Mouse (Mus musculus) liver, embryonic 14.5 days (tissue): ENCODE measurements around the gene Man2b1. TPM values are rescaled to one million over a fixed set of nuclear protein-coding genes. Genes with fewer than 3 reads are reported as not detected.

Experiments
- ATAC-seq: fragments of 200-750 bp; cut with Nextera tagmentation; 2 replicates; pipeline ENCODE4 v1.8.0; 2017; ENCODE audit warnings: moderate number of reproducible peaks, mild to moderate bottlenecking, moderate library complexity; ENCODE audit not compliant: insufficient read depth
- DNase-seq, 3 experiments: peaks; one replicate each; pipeline ENCODE4 v3.0.0-alpha.2; 2012 to 2013; ENCODE audit warnings: low read depth in 3 of 3, low spot score in 3 of 3
- H3K27ac ChIP-seq: fragments of 300-500 bp; sonication (generic); 2 replicates; pipeline ENCODE4 v1.5.1; 2014; ENCODE audit warnings: moderate library complexity, mild to moderate bottlenecking, control low read depth, inconsistent platforms
- H3K27me3 ChIP-seq: fragments of 300-500 bp; sonication (generic); 2 replicates; pipeline ENCODE4 v1.6.1; 2014; ENCODE audit warnings: mild to moderate bottlenecking, low read length, moderate library complexity; ENCODE audit not compliant: control insufficient read depth, insufficient read depth
- H3K36me3 ChIP-seq: fragments of 300-500 bp; sonication (generic); replicated peaks from 2 replicates; pipeline ENCODE4 v1.6.1; 2014; ENCODE audit warnings: low read depth; ENCODE audit not compliant: control insufficient read depth, insufficient read depth
- H3K4me1 ChIP-seq, 2 experiments: fragments of 200-500 bp in 1 of 2; fragments of 300-500 bp in 1 of 2; sonication (generic) in 1 of 2; replicated peaks; 2 replicates each; pipeline ENCODE4 v1.6.1; 2012 to 2014; ENCODE audit warnings: antibody characterized with exemption in 1 of 2, inconsistent platforms in 1 of 2, low read length in 1 of 2; ENCODE audit not compliant: control insufficient read depth in 2 of 2, insufficient read depth in 2 of 2
- H3K4me2 ChIP-seq: fragments of 300-500 bp; sonication (generic); 2 replicates; pipeline ENCODE4 v1.6.1; 2014; ENCODE audit warnings: low read depth, mild to moderate bottlenecking, control low read depth, moderate library complexity
- H3K4me3 ChIP-seq, 2 experiments: fragments of 200-500 bp in 1 of 2; fragments of 300-500 bp in 1 of 2; sonication (generic) in 1 of 2; 2 replicates each; pipeline ENCODE4 v1.5.1; 2012 to 2014; ENCODE audit warnings: low read depth in 2 of 2, low read length in 2 of 2, mild to moderate bottlenecking in 2 of 2, control low read depth in 1 of 2, inconsistent platforms in 1 of 2, moderate library complexity in 1 of 2; ENCODE audit not compliant: insufficient read depth in 1 of 2
- H3K9ac ChIP-seq: fragments of 300-500 bp; sonication (generic); replicated peaks from 2 replicates; pipeline ENCODE4 v1.6.1; 2014; ENCODE audit warnings: mild to moderate bottlenecking, control low read depth, moderate library complexity
- H3K9me3 ChIP-seq: fragments of 300-500 bp; sonication (generic); 2 replicates; pipeline ENCODE4 v1.6.1; 2016; ENCODE audit warnings: low read length, mixed read lengths; ENCODE audit not compliant: control insufficient read depth
- CTCF ChIP-seq: IDR thresholded peaks from 2 replicates; pipeline ENCODE4 v1.5.1; 2016; ENCODE audit warnings: antibody characterized with exemption, low read depth, control low read depth
- EP300 ChIP-seq: IDR thresholded peaks from 2 replicates; pipeline ENCODE4 v1.6.1; 2016; ENCODE audit warnings: antibody characterized with exemption, low read depth
- WGBS: fragments of 180-500 bp; shearing (Covaris S2); extraction: QIAGEN DNeasy Blood & Tissue Kit; methylation state at CpG from one replicate; pipeline ENCODE4 v1.1.7; 2014; ENCODE audit not compliant: insufficient replicate concordance; 5-methylcytosine and 5-hydroxymethylcytosine counted together
- polyA plus RNA-seq, 2 experiments: library from polyadenylated mRNA; depleted of rRNA in 1 of 2; stranded (reverse) in 1 of 2; unstranded in 1 of 2; fragments of >200 nt; fragmentation: Nextera tagmentation in 1 of 2; extraction: Ambion mirVana in 1 of 2; gene quantifications; 2 replicates each; pipeline versions ENCODE4 v1.2.1 to v1.2.3; 2012 to 2014

The Man2b1 gene
- polyA plus RNA-seq, 2 experiments: 17.2 to 19.5 TPM

DNA sequence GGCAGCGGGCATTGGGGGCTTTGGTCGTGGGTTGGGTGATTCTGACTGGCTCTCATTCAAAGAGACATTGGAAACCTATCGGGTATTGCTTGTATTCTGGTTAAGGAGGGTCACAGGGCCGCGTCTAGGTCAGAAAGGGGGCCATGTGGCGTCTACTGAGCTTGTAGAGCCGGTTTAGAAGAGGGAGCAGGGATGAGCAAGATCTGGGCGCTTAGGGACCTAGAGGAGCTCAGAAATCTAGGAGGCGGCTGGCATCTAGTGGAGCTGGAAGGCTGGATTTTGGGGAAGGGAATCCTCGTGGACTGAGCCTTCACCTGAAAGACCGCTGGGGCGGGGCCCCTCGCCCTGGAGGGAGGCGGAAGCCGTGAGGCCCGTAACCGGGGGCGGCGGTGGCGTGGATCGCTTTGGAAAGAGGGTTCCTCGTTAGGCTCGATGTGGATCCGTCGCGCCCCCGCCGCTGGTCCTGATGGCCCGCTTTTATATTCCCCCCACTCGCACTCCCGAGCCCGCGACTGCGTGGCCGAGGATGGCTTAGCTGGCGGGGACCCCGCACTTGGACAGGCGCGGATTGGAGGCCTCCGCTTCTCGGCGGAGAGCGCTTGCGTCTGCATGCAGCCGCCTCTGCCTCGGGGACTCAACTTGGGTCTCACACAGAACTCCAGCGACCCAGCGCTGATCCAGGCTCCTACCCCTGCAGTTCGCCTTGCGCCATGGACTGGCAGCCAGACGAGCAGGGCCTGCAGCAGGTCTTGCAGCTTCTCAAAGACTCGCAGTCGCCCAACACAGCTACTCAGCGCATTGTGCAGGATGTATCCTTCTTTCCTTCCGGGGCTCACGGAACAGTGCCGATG, 45.2 kb upstream of the Man2b1 start:
- under 1% methylated on average over 57 of the region's 57 CpGs for WGBS
- peak in 1 of 3 experiments; percentile 57 for DNase-seq
- Histone ChIP-seq H3K4me2 (peak overlapping the region; percentile 98), H3K36me3 (peaks cover 32% of the 10 kb centered on the region), H3K4me3 (peak overlapping the region; percentile 79 to 90), H3K27ac (peak overlapping the region; percentile 72), H3K9ac (peak overlapping the region; percentile 88), H3K4me1 (peaks cover 15 to 18% of the 10 kb centered on the region in 2 experiments), H3K27me3 (no peaks in the 10 kb centered on the region), H3K9me3 (no peaks in the 10 kb centered on the region)
- ATAC-seq: peak; percentile 36
- TF ChIP-seq CTCF (no peak), EP300 (no peak)

DNA sequence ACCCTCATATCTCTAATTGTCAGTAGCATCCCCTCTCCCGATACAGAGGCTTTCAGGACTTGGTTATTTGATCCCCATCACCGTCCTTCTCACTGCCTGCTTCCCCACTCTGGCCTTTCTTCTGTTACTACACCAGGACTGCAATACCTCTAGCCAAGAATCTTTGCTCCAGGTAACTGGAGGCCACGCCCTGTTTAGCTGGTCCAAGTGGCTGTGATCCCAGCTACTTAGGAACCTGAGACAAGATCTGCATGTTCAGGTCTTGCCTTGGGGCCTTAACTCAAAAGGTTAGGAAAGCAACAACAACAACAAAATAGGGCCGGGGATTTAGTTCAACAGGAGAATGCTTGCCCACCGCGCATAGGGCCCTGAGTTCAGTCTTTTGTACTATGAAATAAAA, 39.5 kb upstream of the Man2b1 start:
- no peaks in the 10 kb centered on the region for H3K9me3 ChIP-seq
- H3K9ac ChIP-seq: no peak overlapping the region
- H3K4me1 ChIP-seq: peaks cover 2 to 6% of the 10 kb centered on the region in 2 experiments; a peak in 3 of 4 replicates
- no peak for TF ChIP-seq CTCF
- no peak for TF ChIP-seq EP300
- no peak overlapping the region for H3K27ac ChIP-seq
- peaks cover 82% of the 10 kb centered on the region for H3K36me3 ChIP-seq
- DNase-seq (no peak), ATAC-seq (no peak)
- no peaks in the 10 kb centered on the region for H3K27me3 ChIP-seq
- no peak overlapping the region for H3K4me2 ChIP-seq
- no peak overlapping the region for H3K4me3 ChIP-seq
- 88% methylated on average over 6 of the region's 6 CpGs for WGBS

- Histone ChIP-seq H3K27ac (no peak overlapping the region), H3K4me1 (no peaks in the 10 kb centered on the region), H3K9ac (no peak overlapping the region), H3K4me3 (no peak overlapping the region), H3K27me3 (no peaks in the 10 kb centered on the region), H3K4me2 (no peak overlapping the region), H3K36me3 (peaks cover 39% of the 10 kb centered on the region), H3K9me3 (no peaks in the 10 kb centered on the region)
- no peak for DNase-seq
- TF ChIP-seq CTCF (no peak), EP300 (no peak)
- ATAC-seq: no peak
- 82% methylated on average over 7 of the region's 7 CpGs for WGBS
Observed at GRCm38 (mm10) chr8:85057367-85057766, 25.7 kb upstream of the Man2b1 start.

DNA sequence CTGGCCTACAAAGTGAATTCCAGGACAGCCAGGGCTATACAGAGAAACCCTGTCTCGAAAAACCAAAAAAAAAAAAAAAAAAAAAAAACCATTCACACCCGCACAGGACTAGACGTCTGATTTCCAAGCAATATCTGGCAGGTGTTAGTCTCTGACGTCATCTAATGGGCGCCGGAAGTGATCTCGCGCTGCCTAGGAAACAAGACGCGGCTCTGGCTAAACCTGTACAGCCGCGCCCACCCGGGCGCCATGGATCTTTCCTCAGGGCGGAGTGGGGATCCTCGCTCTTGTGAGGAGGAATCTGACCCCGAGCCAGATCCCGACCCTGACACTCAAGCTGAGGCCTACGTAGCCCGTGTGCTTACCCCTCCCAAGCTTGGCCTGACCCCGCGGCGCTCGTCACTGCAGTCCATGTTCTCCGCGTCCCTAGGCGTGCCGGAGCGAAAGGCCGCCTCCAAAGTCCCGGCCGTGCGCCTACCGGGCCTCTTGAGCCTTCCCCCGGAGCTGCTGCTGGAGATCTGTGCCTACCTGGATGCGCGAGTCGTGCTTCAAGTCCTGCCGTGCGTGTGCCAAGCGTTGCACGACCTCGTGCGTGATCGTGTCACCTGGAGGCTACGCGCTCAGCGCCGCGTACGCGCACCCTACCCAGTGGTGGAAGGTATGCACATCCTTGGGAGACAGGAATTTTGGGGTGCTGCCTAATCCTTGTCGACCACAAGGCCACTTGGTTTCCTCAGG, 23.0 kb upstream of the Man2b1 start, which contains the start of gene Fbxw9:
Gene Fbxw9, plus strand, starts transcription at position 177 of the 738 bp plus-strand sequence.
- ATAC-seq (peak; percentile 81), DNase-seq (peak; percentile 84 to 86 (median 85))
- H3K9me3 ChIP-seq: no peaks in the 10 kb centered on the region
- peak within 1 kb of the TSS; percentile 93 for H3K4me2 ChIP-seq
- H3K36me3 ChIP-seq: peaks cover 12% of the 10 kb centered on the region
- H3K27ac ChIP-seq: no peak within 1 kb of the TSS
- TF ChIP-seq CTCF: no peak
- no peak for TF ChIP-seq EP300
- peak within 1 kb of the TSS; percentile 83 to 93 for H3K4me3 ChIP-seq
- peak within 1 kb of the TSS; percentile 55 for H3K9ac ChIP-seq
- no peaks in the 10 kb centered on the region for H3K27me3 ChIP-seq
- under 1% methylated on average over 52 of the region's 53 CpGs for WGBS
- no peaks in the 10 kb centered on the region; a peak in 1 of 4 replicates for H3K4me1 ChIP-seq

DNA sequence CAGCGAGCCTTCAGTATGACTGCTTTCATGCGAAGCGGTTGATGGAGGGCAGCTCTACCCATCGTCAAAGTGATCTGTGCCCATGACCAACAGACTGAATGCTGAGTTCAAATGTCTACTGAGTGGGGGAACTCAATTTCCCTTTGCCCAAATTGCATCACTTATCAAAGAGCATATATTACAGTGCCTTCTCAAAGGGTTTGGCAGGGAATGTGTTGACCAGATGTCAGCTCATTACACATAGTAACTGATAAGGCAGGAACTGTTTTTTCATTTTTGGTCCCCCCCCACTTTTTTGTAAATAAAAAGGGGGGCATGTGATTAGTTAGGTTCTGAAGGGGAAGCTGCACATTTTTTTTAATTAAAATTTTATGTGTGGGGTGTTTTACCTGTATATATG, 20.5 kb upstream of the Man2b1 start:
- no peak overlapping the region for H3K4me3 ChIP-seq
- no peaks in the 10 kb centered on the region for H3K27me3 ChIP-seq
- no peak for DNase-seq
- TF ChIP-seq CTCF (no peak), EP300 (no peak)
- no peaks in the 10 kb centered on the region for H3K9me3 ChIP-seq
- no peaks in the 10 kb centered on the region for H3K36me3 ChIP-seq
- no peaks in the 10 kb centered on the region; a peak in 1 of 4 replicates for H3K4me1 ChIP-seq
- 76% methylated on average over 4 of the region's 4 CpGs for WGBS
- no peak overlapping the region for H3K4me2 ChIP-seq
- no peak overlapping the region for H3K9ac ChIP-seq
- no peak for ATAC-seq
- no peak overlapping the region for H3K27ac ChIP-seq
